Mouse (Mus musculus) layer of hippocampus, adult 2 months (tissue): ENCODE data around the gene Gm42417. TPM values are rescaled to one million over a fixed set of nuclear protein-coding genes. Genes with fewer than 3 reads are reported as not detected.

ENCODE experiments used
- DNase-seq, 2 experiments: peaks; one replicate each; pipeline ENCODE4 v3.0.0; 2022; ENCODE audit warnings: low spot score in 2 of 2
- H3K27ac ChIP-seq: fragments of 200-600 bp; 2 replicates; pipeline ENCODE4 v1.8.1; 2022
- H3K4me3 ChIP-seq: fragments of 200-600 bp; 2 replicates; pipeline ENCODE4 v1.8.1; 2022; ENCODE audit warnings: mild to moderate bottlenecking
- CTCF ChIP-seq: fragments of 200-600 bp; conservative IDR thresholded peaks from 2 replicates; pipeline ENCODE4 v1.8.1; 2022; ENCODE audit warnings: antibody characterized with exemption, mild to moderate bottlenecking, moderate library complexity
- total RNA-seq, 2 experiments: library from RNA; stranded (reverse); gene quantifications; 2 replicates each; pipeline ENCODE4 v1.2.3; 2021

Gm42417 gene
- total RNA-seq, 2 experiments from 2014 or later: not detected

GRCm38 (mm10) chr1:36559256-36559655 lies 20.0 kb upstream of the Gm42417 start:
- DNase-seq: no peak
- H3K27ac ChIP-seq: no peak overlapping the region
- no peak overlapping the region for H3K4me3 ChIP-seq
- TF ChIP-seq CTCF: no peak

DNA sequence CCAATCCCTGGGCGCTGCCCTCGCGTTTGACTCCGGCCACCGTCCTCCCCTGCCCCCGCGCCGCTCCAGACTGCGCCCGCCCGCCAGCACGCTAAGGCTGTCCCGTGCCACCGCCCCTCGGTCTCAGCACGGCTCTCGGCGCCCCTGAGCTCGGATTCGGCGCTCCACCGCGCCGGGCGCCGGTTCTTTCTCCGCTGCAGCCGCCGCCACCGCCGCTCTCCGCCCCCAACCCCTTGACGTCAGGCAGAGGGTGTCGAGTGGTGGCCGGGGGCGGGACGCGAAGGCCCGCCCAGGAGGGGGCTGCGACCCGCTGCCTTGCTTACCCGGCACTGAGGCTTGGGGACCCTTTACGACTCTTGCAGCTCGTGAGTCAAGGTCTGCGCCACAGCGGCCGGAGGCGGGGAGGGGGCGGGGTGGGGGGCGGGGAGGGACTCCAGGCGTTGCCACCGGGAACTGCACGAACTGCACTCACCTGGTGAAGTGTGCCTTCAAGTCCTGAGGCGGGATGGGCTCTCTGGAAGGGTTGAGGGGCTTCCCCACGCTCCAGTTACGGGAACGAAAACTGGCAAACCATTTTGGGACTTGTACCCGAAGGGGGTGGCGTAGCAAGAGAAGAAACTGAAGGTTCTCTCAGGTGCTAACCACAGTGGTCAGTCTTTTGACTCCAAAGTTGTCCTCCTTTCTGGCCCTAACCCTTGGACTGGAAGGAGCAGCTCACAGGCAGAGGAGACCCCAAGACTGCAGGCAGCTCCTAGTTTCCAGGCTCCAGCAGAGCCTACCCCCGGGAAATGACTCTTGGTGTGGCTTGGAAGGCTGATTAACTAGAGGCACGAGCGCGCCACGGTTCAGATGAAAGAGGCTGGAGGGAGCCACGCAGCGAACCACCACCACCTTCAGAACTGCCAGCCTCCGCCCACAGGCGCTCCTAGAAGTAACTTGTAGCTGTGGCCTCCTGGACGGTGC lies 19.1 kb upstream of the Gm42417 start, which contains the start of gene Sema4c:
Sema4c (minus strand) TSS at position 319 of the 963 bp plus-strand sequence.
- Histone ChIP-seq H3K27ac (peak within 1 kb of the TSS; percentile 98), H3K4me3 (peak within 1 kb of the TSS; percentile 87)
- TF ChIP-seq CTCF: peak; percentile 38
- peak; percentile 62 to 74 for DNase-seq

DNA sequence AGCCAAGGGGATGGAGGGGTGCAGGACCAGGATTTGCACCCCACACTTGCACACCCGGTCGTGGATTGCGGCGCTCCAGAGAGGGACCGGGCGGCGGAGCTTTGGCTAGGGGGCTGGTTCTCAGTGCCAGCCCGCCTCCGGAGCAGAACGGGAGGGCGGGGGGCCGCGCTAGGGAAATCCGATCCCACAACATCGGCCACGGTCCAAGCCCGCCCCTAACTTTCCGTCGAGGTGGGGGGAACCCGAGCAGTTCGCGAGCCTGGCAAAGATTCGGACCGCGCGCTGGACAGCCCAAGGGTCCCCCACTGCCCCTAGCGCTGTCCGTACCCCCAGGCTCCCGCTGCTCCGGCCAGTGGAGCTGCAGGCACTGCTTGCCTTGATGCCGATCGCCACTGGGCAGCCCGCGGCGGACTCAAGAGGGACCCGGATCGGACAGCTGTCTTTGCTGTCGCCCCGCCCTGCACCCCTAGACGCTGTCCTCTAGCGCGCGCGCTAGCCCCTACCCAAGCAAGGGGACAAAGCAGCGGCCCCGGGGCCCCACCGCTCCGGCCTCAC lies 18.3 kb upstream of the Gm42417 start:
- H3K4me3 ChIP-seq: peak overlapping the region; percentile 87
- peak; percentile 44 for TF ChIP-seq CTCF
- DNase-seq: peak; percentile 49 to 71
- peak overlapping the region; percentile 98 for H3K27ac ChIP-seq

DNA sequence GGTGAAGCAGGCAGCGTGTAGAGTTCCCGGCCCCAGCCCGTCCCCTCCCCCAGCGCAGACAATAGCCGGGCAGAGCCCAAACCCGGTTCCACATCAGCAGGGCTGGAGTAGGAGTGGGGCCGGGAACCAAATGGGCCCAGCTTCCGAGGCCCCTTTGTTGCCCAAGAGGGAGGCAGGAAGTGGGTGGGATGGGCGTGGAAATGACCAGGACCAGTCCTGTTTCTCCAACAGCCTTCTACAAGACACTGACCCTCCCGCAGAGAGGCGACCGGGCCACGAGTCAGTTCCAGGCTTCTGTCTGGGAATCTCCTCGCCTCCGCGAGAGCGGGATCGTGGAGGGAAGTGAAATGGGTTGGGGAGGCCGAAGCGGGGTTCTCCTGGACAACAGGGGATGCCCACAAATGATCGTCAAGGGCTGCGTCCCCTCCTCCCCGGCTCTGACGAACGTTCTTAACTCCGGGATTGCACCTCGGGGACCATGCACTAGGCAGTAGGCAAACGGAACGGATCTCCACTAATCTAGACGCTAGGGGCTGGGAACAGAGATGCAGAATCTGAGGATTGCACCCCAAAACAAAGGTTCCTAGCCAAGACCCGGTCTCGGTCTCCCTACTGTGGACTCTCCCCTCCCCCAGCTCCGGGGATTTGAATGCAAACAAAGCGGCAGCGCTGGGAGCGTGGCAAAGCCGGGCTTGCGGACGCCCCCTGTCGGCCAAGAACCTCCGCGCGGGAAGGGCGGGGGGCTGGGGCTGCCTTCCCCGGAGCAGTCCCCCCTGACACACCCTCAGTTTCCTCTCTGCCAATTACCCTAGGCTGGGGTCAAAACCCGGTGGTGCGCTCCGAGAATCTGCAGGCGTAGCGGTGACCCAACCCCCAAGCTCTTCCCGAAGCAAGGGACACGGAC lies 17.6 kb upstream of the Gm42417 start:
- Histone ChIP-seq H3K27ac (peak overlapping the region; percentile 98), H3K4me3 (peak overlapping the region; percentile 87)
- peak; percentile 91 to 95 for DNase-seq
- peak; percentile 98 for TF ChIP-seq CTCF

DNA sequence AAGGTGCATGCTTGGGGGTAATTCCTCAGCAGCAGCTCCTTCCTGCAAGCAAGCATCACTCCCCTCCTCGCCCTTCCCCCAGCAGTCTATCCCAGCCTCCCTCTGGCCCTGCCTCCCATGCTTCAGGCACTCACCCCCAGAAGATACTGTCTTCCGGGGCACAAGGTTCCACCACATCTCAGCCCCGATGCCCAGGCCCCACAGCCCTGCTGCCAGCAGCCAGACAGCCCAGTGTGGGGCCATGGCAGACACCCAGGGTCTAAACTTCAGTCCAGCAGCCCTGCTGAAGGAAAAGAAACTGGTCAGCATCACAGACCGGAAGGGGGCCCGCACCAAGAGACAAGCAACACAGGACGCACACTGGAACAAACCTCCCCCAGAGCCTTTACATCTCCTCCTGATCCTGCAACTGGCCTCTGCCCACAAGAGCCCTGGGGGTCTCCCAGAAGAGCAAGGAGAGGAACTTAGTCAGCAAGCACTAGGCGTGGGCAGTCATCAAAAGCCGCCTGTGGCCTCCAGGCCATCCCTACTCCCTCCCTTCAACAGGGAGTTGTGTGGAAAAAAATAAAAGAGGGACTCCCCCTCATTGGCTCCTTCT lies 16.7 kb upstream of the Gm42417 start:
- no peak for TF ChIP-seq CTCF
- H3K4me3 ChIP-seq: peak overlapping the region; percentile 87
- peak overlapping the region; percentile 98 for H3K27ac ChIP-seq
- no peak for DNase-seq

- no peak for TF ChIP-seq CTCF
- H3K27ac ChIP-seq: peak overlapping the region; percentile 98; the same call in 1 of the 2 replicates
- no peak for DNase-seq
These were observed 15.6 kb upstream of the Gm42417 start for GRCm38 (mm10) chr1:36554633-36555399.

GRCm38 (mm10) chr1:36552506-36552905 lies 13.3 kb upstream of the Gm42417 start:
- Histone ChIP-seq H3K4me3 (no peak overlapping the region), H3K27ac (no peak overlapping the region)
- no peak for DNase-seq
- TF ChIP-seq CTCF: no peak

More at GRCm38 (mm10) chr1:36554633-36555399, 15.6 kb upstream of the Gm42417 start:
- no peak overlapping the region; the same call in 1 of the 2 replicates for H3K4me3 ChIP-seq

DNA sequence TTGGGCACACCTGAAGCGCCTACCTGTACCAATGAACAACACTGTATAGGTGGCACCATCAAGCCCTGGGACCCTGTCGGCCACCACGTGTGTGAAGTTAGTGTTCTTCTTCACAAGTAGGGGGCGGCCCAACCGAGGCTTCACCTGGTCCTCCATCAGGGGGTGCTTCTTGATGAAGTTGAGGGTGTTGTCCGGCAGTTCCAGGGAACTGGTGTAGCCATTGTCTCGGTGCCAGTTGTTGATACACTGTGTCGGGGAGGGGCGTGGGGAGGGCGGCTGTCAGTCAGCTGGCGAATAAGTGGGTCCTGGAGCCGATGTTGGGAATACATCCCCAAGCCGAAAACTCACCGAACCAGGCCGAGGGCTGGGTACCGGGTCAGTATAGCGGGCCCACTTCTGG lies 12.7 kb upstream of the Gm42417 start:
- Histone ChIP-seq H3K4me3 (no peak overlapping the region), H3K27ac (no peak overlapping the region)
- no peak for TF ChIP-seq CTCF
- DNase-seq: no peak

DNA sequence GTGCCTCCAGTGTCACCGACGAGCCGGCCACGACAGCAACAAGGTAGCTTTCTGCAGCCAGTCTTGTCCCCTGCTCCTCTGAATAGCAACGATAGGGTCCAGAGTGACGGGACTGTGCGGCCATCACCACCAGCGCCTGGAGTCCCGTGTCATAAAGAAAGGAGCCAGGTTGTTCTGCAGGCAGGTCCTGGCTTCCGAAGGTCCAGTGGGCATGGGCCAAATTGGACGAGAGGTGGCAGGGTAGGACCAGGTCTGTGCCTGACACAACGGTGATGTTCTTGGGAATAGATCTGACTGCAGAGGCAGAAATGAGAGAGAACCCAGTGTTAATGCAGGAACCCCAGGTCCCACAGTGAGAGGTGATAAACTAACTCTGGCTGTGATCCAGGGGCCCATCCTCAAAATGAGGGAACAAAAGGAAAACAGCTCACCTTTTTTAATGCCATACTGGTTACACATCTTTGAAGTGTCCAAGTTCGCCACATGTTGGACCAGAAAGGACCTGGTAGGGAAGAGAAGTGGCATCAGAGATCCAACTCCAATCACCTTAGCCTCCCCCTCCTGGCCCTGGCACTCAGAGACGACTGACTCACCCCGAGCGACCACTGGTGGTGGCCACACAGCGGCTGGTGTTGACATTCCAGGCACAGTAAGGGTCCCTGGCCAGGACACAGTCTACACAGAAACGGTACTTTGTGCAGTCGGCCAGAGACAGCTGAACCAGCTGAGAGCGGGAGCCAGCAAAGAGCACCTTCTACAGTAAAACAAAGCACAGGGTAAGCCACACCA lies 11.0 kb upstream of the Gm42417 start:
- DNase-seq: no peak

GRCm38 (mm10) chr1:36549491-36549890 lies 10.3 kb upstream of the Gm42417 start:
- Histone ChIP-seq H3K4me3 (no peak overlapping the region), H3K27ac (no peak overlapping the region)
- no peak for TF ChIP-seq CTCF
- DNase-seq: no peak

More for the DNA sequence above, 11.0 kb upstream of the Gm42417 start:
- TF ChIP-seq CTCF: no peak
- H3K4me3 ChIP-seq: no peak overlapping the region
- no peak overlapping the region for H3K27ac ChIP-seq

DNA sequence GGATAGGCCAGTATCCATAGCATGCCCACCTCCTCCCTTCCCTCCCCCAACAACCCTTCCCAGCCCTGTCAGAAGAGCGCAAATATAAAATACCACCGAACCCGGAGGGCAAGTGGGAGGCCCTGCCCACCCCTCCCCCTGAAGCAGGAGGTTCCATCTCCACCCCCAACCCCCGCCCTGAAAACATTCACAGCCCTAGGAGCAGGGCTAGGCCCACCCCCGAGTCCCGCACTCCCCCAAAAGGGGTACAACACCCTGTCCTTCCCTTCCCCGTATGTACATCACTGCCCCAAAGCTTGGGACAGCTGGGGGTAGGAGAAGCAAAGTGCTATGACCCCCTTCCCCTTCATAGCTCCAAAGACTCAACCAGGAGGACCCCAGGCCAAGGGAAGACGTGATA lies 9.5 kb upstream of the Gm42417 start:
- Histone ChIP-seq H3K27ac (no peak overlapping the region; the same call in 1 of the 2 replicates), H3K4me3 (no peak overlapping the region)
- no peak for TF ChIP-seq CTCF
- no peak for DNase-seq
